Mouse (Mus musculus) forebrain, embryonic 13.5 days (tissue): Measurements from ENCODE around the gene Atf6b. TPM values are rescaled to one million over a fixed set of nuclear protein-coding genes. Genes with fewer than 3 reads are reported as not detected.

Experiments used
- ATAC-seq: fragments of 200-750 bp; cut with Nextera tagmentation; 2 replicates; pipeline ENCODE4 v1.8.0; 2017
- H3K27ac ChIP-seq: fragments of 300-500 bp; sonication (generic); 2 replicates; pipeline ENCODE4 v1.5.1; 2015; ENCODE audit warnings: inconsistent platforms, mild to moderate bottlenecking, moderate library complexity
- H3K27me3 ChIP-seq: fragments of 300-500 bp; sonication (generic); 2 replicates; pipeline ENCODE4 v1.6.1; 2015; ENCODE audit warnings: mild to moderate bottlenecking, inconsistent platforms
- H3K36me3 ChIP-seq: fragments of 300-500 bp; sonication (generic); 2 replicates; pipeline ENCODE4 v1.6.1; 2015; ENCODE audit warnings: mild to moderate bottlenecking, inconsistent platforms; ENCODE audit not compliant: poor library complexity, severe bottlenecking
- H3K4me1 ChIP-seq: fragments of 300-500 bp; sonication (generic); 2 replicates; pipeline ENCODE4 v1.6.1; 2015; ENCODE audit warnings: inconsistent platforms
- H3K4me2 ChIP-seq: fragments of 300-500 bp; sonication (generic); 2 replicates; pipeline ENCODE4 v1.6.1; 2015; ENCODE audit warnings: inconsistent platforms, mild to moderate bottlenecking, moderate library complexity
- H3K4me3 ChIP-seq: fragments of 300-500 bp; sonication (generic); 2 replicates; pipeline ENCODE4 v1.5.1; 2015; ENCODE audit warnings: mild to moderate bottlenecking, inconsistent platforms
- H3K9ac ChIP-seq: fragments of 300-500 bp; sonication (generic); 2 replicates; pipeline ENCODE4 v1.6.1; 2015; ENCODE audit warnings: mild to moderate bottlenecking, inconsistent platforms
- H3K9me3 ChIP-seq: fragments of 300-500 bp; sonication (generic); replicated peaks from 2 replicates; pipeline ENCODE4 v1.6.1; 2016; ENCODE audit warnings: inconsistent platforms
- WGBS: fragments of 180-500 bp; shearing (Covaris S2); methylation state at CpG from one replicate; pipeline ENCODE4 v1.1.7; 2015; 5-methylcytosine and 5-hydroxymethylcytosine counted together
- polyA plus RNA-seq: library from polyadenylated mRNA; unstranded; fragments of >200 nt; fragmentation: Nextera tagmentation; extraction: Ambion mirVana; gene quantifications from 2 replicates; pipeline ENCODE4 v1.2.1, GENCODE M21; 2015

Gene Atf6b
- polyA plus RNA-seq, 1 experiment from 2014 or later, result 95.9 TPM

DNA sequence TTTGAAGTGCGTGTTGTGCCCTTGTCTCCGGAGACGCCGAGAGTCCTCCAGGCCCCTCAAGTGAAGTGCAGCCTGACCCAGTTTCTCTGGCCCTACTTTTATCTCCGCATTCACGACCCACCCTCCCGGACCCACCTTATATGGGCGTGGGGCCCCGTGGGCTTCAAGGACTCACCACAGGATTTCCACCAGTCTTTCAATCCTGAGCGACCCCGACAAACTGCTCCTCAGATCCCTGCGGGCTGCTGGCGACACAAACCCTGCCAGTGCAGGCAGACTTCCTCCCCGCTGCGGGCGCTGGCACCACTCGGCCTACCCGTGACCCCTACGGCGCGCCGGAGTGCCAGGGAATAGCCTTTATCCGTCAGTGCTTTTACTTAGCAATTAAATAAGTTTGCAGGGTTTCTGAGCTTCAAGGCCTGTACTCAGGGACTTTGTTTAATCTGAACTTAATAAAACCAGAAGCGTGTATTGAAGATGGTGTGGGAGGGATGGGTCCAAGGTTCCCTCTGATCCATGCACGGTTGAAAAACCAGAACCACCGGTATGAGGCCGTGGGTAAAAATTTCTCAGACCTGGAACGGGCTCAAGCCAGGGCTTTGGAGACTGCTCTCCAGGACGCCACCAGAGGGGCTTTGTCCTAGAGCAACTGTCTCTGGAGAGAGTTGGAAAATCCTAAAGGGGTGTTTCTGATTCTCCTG, 18.9 kb upstream of the Atf6b start, which contains the start of gene Ppt2:
Gene Ppt2 (minus strand): TSS at position 568 of the 701 bp plus-strand sequence.
- Histone ChIP-seq H3K27ac (peak within 1 kb of the TSS; percentile 88), H3K36me3 (peaks cover 19% of the 10 kb centered on the region), H3K4me1 (peaks cover 60% of the 10 kb centered on the region), H3K9me3 (no peaks in the 10 kb centered on the region), H3K9ac (peak within 1 kb of the TSS; percentile 80), H3K4me3 (peak within 1 kb of the TSS; percentile 81), H3K27me3 (peaks cover 35% of the 10 kb centered on the region), H3K4me2 (peak within 1 kb of the TSS; percentile 93)
- WGBS, result 6% methylated on average over 29 of the region's 29 CpGs
- ATAC-seq, result no peak

DNA sequence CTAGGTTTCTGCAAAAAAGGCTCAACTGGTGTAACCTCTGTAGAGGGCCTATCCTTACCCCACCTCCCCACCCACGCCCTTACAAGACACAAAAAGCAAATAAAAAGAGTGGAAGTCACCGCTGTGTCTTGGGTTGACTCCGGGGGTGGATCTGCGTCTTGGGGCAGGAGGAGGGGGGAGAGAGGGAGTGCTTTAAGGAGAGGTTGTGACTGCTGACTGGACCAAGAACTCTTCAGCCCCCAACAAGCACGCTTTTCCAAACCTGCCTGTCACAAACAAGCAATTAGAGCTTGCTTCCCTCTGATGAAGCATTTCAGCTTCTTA, 18.3 kb upstream of the Atf6b start:
- Histone ChIP-seq H3K4me3 (peak overlapping the region; percentile 81), H3K27me3 (peaks cover 41% of the 10 kb centered on the region), H3K4me2 (peak overlapping the region; percentile 93), H3K4me1 (peaks cover 60% of the 10 kb centered on the region), H3K9ac (peak overlapping the region; percentile 80), H3K9me3 (no peaks in the 10 kb centered on the region), H3K36me3 (peaks cover 14% of the 10 kb centered on the region; the same call in 1 of the 2 replicates), H3K27ac (peak overlapping the region; percentile 88)
- ATAC-seq, result no peak
- WGBS, result 17% methylated on average over 5 of the region's 5 CpGs

DNA sequence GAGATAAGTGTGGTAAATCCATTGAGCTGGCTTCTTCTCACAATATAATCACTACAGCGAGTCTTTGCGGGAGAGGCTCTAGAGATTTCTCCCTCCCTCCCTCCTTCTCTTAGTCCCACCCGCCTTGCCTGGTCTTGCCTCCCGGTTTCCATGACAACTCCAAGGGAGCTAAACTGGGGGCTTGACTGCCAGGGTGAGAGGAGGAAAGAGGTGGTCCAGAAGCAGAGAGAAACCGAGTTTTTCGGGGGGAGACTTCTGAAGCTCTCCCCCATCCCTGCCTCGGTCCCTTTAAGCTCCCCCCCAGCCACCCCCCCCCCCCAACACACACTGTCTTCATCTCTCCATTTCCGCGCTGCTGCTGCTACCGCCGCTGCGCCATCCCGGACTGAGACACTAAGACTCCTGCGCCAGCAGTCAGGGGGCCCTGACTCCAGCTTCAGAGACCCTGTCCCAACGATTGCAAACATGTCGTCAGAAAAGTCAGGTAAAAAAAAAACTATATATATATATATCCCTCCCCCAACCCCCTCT, 17.7 kb upstream of the Atf6b start, which contains the start of gene Prrt1:
Gene Prrt1 (plus strand): TSS at position 313 of the 531 bp plus-strand sequence.
- H3K27me3 ChIP-seq, result peaks cover 43% of the 10 kb centered on the region
- H3K4me1 ChIP-seq, result peaks cover 60% of the 10 kb centered on the region
- 3% methylated on average over 14 of the region's 16 CpGs for WGBS
- H3K9ac ChIP-seq, result peak within 1 kb of the TSS; percentile 80
- peak; percentile 36; the same call in 1 of the 2 replicates for ATAC-seq
- H3K4me3 ChIP-seq, result peak within 1 kb of the TSS; percentile 81
- H3K9me3 ChIP-seq, result no peaks in the 10 kb centered on the region
- H3K36me3 ChIP-seq, result 0 out of 2 replicates have a peak, but pooled peaks cover 7% of the 10 kb centered on the region
- peak within 1 kb of the TSS; percentile 88 for H3K27ac ChIP-seq
- peak within 1 kb of the TSS; percentile 93 for H3K4me2 ChIP-seq

DNA sequence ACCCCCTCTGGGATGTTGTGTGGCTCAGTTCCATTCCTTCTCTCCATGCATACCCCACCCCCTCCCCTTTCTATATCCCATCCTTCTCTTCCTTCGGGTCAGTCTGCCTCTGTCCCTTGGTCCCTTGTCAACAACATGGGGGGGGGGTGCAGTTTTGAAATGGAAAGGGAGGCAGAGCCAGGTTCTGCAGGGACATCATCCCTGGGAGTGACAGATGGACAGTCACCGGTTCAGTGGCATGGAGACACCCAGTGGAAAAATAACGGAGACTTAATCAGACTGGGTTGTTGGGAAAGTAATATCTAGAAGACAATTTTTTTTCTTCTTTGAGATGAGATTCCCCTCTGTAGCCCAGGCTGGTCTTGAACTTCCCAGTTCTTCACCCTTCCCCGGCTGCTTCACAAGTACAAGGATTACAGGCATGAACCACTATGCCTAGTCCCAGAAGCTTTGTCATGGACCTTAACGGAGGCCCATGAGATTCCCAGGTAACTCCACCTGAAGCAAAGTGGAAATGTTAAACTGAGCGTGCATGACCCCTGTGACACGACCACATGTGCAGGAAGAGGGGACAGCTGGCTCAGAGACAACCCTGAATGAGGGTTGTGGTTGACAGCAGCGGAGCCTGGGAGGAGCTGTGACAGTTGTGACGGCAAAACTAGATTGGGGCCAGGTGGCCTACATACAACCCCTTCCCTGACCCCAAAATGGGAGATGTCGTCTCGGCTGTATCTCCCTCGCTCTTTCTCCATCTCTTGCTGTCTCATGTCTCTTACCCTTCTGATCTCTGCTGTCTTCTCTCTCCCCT, 16.9 kb upstream of the Atf6b start:
- H3K4me2 ChIP-seq, result peak overlapping the region; percentile 93
- H3K9ac ChIP-seq, result peak overlapping the region; percentile 80
- H3K9me3 ChIP-seq, result no peaks in the 10 kb centered on the region
- 13% methylated on average over 12 of the region's 12 CpGs for WGBS
- H3K27ac ChIP-seq, result no peak overlapping the region
- peaks cover 43% of the 10 kb centered on the region for H3K27me3 ChIP-seq
- peaks cover 60% of the 10 kb centered on the region for H3K4me1 ChIP-seq
- 0 out of 2 replicates have a peak, but pooled peaks cover 6% of the 10 kb centered on the region for H3K36me3 ChIP-seq
- H3K4me3 ChIP-seq, result peak overlapping the region; percentile 81
- ATAC-seq, result no peak

DNA sequence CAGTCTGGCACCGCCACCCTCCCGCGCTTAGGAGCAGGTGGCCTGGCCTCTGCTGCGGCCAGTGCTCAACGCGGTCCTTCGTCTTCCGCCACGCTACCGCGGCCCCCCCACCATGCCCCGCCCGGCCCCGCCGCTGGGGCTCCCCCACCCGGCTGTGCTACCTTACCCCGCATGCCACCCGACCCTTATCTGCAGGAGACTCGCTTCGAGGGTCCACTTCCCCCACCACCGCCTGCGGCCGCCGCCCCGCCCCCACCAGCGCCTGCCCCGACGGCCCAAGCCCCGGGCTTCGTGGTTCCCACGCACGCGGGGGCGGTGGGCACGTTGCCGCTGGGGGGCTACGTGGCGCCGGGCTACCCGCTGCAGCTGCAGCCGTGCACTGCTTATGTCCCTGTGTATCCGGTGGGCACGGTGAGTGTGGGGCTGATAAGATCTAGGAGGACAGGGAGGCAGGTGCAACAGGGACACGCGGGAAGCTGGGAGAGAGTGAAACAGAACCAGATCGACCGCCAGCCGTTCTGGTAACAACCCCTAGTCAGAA, 16.1 kb upstream of the Atf6b start:
- H3K4me2 ChIP-seq, result peak overlapping the region; percentile 93

DNA sequence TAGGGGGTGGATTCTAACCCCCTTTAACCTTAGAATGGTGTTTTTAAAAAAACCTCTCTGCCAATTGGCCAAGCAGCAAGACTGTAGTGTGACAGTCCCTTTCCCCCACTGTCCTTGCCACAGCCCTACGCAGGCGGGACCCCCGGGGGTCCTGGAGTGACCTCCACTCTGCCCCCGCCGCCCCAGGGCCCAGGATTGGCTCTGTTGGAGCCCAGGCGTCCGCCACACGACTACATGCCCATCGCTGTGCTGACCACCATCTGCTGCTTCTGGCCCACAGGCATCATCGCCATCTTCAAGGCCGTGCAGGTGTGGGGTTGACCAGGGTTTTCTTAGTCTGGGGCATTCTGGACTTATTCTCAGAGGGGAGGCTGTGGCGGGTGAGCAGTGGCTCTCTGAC, 15.3 kb upstream of the Atf6b start:
- H3K9me3 ChIP-seq, result no peaks in the 10 kb centered on the region
- WGBS, result 4% methylated on average over 12 of the region's 12 CpGs
- H3K36me3 ChIP-seq, result no peaks in the 10 kb centered on the region
- H3K27me3 ChIP-seq, result peaks cover 47% of the 10 kb centered on the region
- H3K4me2 ChIP-seq, result peak overlapping the region; percentile 93
- H3K4me1 ChIP-seq, result peaks cover 52% of the 10 kb centered on the region
- peak overlapping the region; percentile 81 for H3K4me3 ChIP-seq
- no peak overlapping the region for H3K27ac ChIP-seq
- peak overlapping the region; percentile 80 for H3K9ac ChIP-seq
- no peak for ATAC-seq

More for the DNA sequence above, 16.1 kb upstream of the Atf6b start:
- H3K27ac ChIP-seq, result no peak overlapping the region
- H3K27me3 ChIP-seq, result peaks cover 47% of the 10 kb centered on the region
- ATAC-seq, result no peak
- peak overlapping the region; percentile 81 for H3K4me3 ChIP-seq
- peak overlapping the region; percentile 80 for H3K9ac ChIP-seq
- peaks cover 60% of the 10 kb centered on the region for H3K4me1 ChIP-seq
- H3K9me3 ChIP-seq, result no peaks in the 10 kb centered on the region
- 5% methylated on average over 45 of the region's 48 CpGs for WGBS
- H3K36me3 ChIP-seq, result no peaks in the 10 kb centered on the region

DNA sequence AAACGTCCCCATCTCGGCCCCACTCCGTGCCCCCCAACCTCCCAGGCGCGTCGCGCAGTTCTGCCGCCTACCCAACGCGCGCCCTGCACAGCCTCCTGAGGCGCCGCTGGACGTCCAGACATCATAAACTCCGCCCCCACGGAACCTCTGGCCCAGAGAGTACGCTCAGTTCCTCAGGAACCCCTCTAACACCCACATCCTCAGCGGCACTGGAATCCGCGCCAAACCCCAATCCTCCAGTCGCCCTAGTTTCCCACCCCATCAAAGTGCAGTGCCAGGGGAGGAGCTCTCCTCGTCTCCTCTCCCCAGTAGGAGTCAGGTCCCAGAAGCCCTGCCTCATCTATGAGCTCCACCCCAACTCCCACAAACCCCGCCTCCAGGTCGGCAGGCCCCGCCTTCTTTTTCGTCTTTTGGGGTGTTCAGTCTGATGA, 14.7 kb upstream of the Atf6b start:
- H3K27ac ChIP-seq, result no peak overlapping the region
- H3K4me2 ChIP-seq, result peak overlapping the region; percentile 93
- peaks cover 51% of the 10 kb centered on the region for H3K27me3 ChIP-seq
- H3K9me3 ChIP-seq, result no peaks in the 10 kb centered on the region
- H3K4me3 ChIP-seq, result peak overlapping the region; percentile 81
- peak overlapping the region; percentile 80 for H3K9ac ChIP-seq
- H3K4me1 ChIP-seq, result peaks cover 50% of the 10 kb centered on the region
- under 1% methylated on average over 26 of the region's 26 CpGs for WGBS
- no peaks in the 10 kb centered on the region for H3K36me3 ChIP-seq
- ATAC-seq, result 0 out of 2 replicates have a peak, but pooled peaks have one; percentile 34

DNA sequence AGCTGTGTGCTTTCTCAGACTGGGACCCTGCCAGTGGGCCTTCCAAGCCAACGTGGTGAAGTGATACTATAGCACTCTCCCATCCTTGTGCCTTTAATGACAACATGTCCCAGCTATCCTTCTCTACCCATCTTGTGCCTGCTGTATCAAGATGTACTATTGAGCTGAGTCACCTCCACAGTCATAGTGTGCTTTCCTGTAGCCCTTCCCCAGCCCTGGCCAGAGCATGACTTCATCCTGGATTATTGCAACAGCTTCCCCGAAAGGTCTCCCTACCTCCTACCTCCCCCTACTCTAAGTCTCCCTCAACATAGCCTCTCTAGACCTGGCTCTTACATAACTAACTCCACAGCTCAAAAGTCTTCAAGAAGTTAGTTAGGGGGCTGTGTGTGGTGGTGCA, 11.3 kb upstream of the Atf6b start:
- Histone ChIP-seq H3K27me3 (peaks cover 40% of the 10 kb centered on the region), H3K4me2 (no peak overlapping the region), H3K9me3 (no peaks in the 10 kb centered on the region), H3K9ac (no peak overlapping the region), H3K4me3 (no peak overlapping the region), H3K36me3 (no peaks in the 10 kb centered on the region), H3K27ac (no peak overlapping the region), H3K4me1 (peaks cover 22% of the 10 kb centered on the region)
- ATAC-seq, result no peak
- WGBS, result 64% methylated on average over 2 of the region's 2 CpGs

DNA sequence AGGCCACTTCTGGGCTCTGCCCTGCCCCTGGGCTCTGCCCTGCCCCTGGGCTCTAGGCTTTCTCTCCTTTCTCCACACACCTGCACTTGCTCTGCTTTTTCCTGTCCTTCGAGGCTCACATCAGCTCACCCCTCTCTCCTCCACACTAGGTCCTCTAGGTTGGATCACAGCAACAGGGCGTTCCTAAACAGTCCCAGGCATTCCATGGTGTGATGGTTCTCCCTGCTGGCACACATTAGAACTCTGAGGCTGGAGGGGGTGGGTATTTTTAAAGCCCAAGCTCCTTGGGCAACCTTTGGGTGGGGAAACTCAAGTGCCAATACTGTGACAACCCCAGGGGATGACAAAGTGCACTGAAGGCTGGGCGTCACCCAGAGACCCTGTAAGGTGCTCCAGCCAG, 9.5 kb upstream of the Atf6b start:
- H3K4me1 ChIP-seq, result peaks cover 13% of the 10 kb centered on the region
- ATAC-seq, result no peak
- no peak overlapping the region; the same call in 1 of the 2 replicates for H3K9ac ChIP-seq
- no peaks in the 10 kb centered on the region for H3K36me3 ChIP-seq
- H3K9me3 ChIP-seq, result no peaks in the 10 kb centered on the region
- 73% methylated on average over 3 of the region's 3 CpGs for WGBS
- peaks cover 22% of the 10 kb centered on the region for H3K27me3 ChIP-seq
- H3K4me3 ChIP-seq, result no peak overlapping the region
- H3K4me2 ChIP-seq, result no peak overlapping the region
- no peak overlapping the region for H3K27ac ChIP-seq

DNA sequence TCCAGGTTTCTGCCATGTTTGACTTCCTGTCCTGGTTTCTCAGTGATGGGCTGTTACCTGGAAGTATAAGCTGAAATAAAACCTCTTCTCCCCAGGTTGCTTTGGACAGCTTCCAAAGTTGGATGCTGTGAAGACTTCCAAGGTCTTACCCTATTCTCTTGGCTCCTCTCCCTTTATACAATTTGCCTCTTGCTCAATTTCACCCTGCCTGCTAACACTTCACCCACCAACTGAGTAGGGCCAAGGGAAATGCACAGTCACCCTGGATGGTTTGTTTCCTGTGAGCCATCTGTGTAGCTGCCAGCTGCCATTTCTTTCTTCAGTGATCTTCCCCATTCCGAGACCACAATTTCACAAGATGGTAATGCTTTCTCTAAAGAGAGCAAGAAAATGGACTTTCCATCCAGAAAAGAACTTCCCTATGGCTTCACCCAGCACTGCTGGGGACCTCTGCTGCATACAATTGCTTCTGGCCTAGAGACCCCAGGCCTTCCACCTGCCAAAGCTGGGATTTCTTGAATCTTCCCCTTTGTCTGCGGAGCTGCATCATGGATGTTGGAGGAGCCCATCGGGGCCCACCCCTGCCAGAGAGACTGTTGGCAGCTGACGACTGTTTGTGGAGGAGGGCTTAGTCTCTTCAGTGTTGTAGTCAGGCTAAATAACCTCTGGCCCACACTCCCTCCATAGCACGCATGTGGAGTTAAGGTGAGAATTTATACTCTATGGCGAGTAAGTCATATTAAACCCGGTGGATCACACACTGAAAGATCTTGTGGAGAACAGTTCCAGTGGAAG, 7.3 kb upstream of the Atf6b start:
- Histone ChIP-seq H3K27ac (peak overlapping the region; percentile 54), H3K9ac (no peak overlapping the region), H3K4me3 (no peak overlapping the region), H3K36me3 (no peaks in the 10 kb centered on the region), H3K9me3 (no peaks in the 10 kb centered on the region), H3K27me3 (0 out of 2 replicates have a peak, but pooled peaks cover 8% of the 10 kb centered on the region), H3K4me1 (peaks cover 13% of the 10 kb centered on the region), H3K4me2 (no peak overlapping the region)
- ATAC-seq, result no peak
- WGBS, result 84% methylated on average over 7 of the region's 7 CpGs
